8 mouse cellular contexts compared by ENCODE assay signal in the genomic region with DNA sequence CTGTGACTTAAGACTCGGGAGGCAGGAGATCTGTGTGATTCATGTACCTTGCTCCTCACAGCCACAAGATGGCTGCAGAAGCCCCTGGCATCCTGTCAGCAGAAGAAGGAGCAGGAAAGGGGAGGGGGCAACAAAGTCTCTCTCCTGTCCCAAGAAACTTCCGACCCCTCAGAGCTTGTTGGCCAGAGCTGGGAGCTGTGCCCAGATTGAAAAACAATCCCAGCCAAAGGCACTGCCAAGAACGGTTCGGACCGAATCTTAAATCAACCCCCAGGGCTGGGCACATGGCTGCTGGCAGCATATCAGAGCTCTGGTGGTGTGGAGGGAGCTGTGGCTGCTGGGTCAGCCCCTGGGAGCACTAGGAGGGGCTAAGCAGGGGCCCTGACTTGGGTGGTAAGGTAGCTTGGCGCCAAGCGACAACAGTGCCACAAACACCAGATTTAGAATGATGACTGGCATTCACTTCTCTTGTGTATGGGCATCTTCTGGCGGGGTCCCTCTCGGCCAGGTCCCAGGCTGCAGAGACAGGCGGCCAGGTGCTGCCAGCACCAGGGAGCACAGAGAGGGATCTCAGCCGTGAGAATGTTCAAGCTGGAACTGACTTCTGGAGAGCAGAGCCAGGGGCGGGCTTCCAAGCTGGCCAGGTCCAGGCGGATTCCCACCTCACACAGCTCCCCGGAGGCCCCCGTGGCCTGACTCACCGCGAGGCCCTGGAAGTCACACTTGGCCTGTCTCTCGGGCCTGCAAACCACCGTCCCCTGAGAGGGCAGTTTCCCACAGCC. TPM values are rescaled to one million over a fixed set of nuclear protein-coding genes. Genes with fewer than 3 reads are reported as not detected.
A peak's percentile ranks its signal among the peaks of the same experiment; 100 is the strongest.
DNase-seq lines count a peak whose midpoint lies in the region; ATAC-seq and TF ChIP-seq lines count a peak whose summit lies in the region.

No protein-coding gene starts in this region.

- TF ChIP-seq EP300 in heart, adult 2 months (IDR thresholded peaks at IDR 0.05; ENCODE audit: insufficient read depth, low read depth, low read length), result no peak

- H3K27me3 ChIP-seq in heart, adult 2 months (ENCODE audit: control insufficient read depth, insufficient read depth, low read length), result no peaks in the 10 kb centered on the region
- H3K27me3 ChIP-seq in limb, embryonic 13.5 days, result peaks cover 8% of the 10 kb centered on the region; the same call in 1 of the 2 replicates

- TF ChIP-seq POLR2A in heart, adult 2 months (IDR thresholded peaks at IDR 0.05; ENCODE audit: insufficient read depth, low read depth, low read length), result no peak

- peak in 1 of 2 experiments; percentile 53 for DNase-seq in heart, adult 2 months
- no peak for DNase-seq in heart, postnatal 25 days (ENCODE audit: low spot score)
- peak; percentile 29 for DNase-seq in ovary, postnatal 10 days (ENCODE audit: low spot score)
- no peak for DNase-seq in ovary, adult 18-20 months (ENCODE audit: low spot score)
- peak; percentile 58 for DNase-seq in gastrocnemius, postnatal 14 days
- no peak for DNase-seq in retina, embryonic 14.5 days (ENCODE audit: low spot score)
- DNase-seq in frontal cortex, postnatal 25 days (ENCODE audit: low spot score in 2 of 2), result no peak

- peaks cover 2% of the 10 kb centered on the region for H3K4me1 ChIP-seq in heart, adult 2 months (ENCODE audit: control insufficient read depth, insufficient read depth, low read length)
- peaks cover 37% of the 10 kb centered on the region for H3K4me1 ChIP-seq in limb, embryonic 13.5 days

- no peak overlapping the region; the same call in 1 of the 2 replicates for H3K9ac ChIP-seq in heart, adult 2 months (ENCODE audit: low read depth, low read length)
- H3K9ac ChIP-seq in limb, embryonic 13.5 days, result 0 out of 2 replicates have a peak overlapping the region, but pooled peaks have one; percentile 36

- no peak overlapping the region for H3K4me2 ChIP-seq in limb, embryonic 13.5 days (replicated peaks)

- H3K79me2 ChIP-seq in heart, adult 2 months (replicated peaks; ENCODE audit: control insufficient read depth, insufficient read depth, low read length), result no peaks in the 10 kb centered on the region

- TF ChIP-seq CTCF in heart, adult 2 months (IDR thresholded peaks at IDR 0.05), result peak; percentile 31; the same call in 1 of the 2 replicates

- 25% methylated on average over 19 of the region's 19 CpGs for WGBS in heart, adult 2 months
- whole genome bisulfite sequencing in limb, embryonic 13.5 days, result 62% methylated on average over 19 of the region's 19 CpGs

- no peak overlapping the region for H3K4me3 ChIP-seq in heart, adult 2 months
- no peak overlapping the region for H3K4me3 ChIP-seq in limb, embryonic 13.5 days

- H3K27ac ChIP-seq in heart, adult 2 months, result no peak overlapping the region
- peak overlapping the region; percentile 63 for H3K27ac ChIP-seq in limb, embryonic 13.5 days

- no peak for ATAC-seq in limb, embryonic 13.5 days (ENCODE audit: low FRiP score, low read depth)

- no peaks in the 10 kb centered on the region for H3K9me3 ChIP-seq in limb, embryonic 13.5 days

- H3K36me3 ChIP-seq in heart, adult 2 months (ENCODE audit: control insufficient read depth, insufficient read depth, low read length), result no peaks in the 10 kb centered on the region
- peaks cover 33% of the 10 kb centered on the region for H3K36me3 ChIP-seq in limb, embryonic 13.5 days

- intact Hi-C loops in heart, adult 2 months (cut with DNase I), result no loop called here
- intact Hi-C loops in heart, postnatal 25 days (cut with DNase I), result no loop called here
- intact Hi-C loops in gastrocnemius, postnatal 14 days (cut with DNase I; ENCODE audit: low total_unique reads), result loop anchor here (10.0 kb wide), 1 partner anchor 47 kb away; a partner anchor contains a TSS

RNA-seq across cellular contexts. Expression of a gene that starts 8.5 kb away (rescaled TPM):
- total RNA-seq in heart, adult 2 months (2021), result 1 to 10 TPM; 7.4 to 8.1 TPM
- 13.7 and 14.9 TPM in 2 replicates for polyA plus RNA-seq in heart, adult 2 months (2012; rRNA removed)
- total RNA-seq in heart, postnatal 25 days (2021), result 10 to 100 TPM; 10.3 to 10.6 TPM
- total RNA-seq in gastrocnemius, postnatal 14 days (2021), result 1 to 10 TPM; 6.4 to 7.4 TPM
- 26.7 and 29.9 TPM in 2 replicates for polyA plus RNA-seq in limb, embryonic 13.5 days (2015; fragmentation: Nextera tagmentation; extraction: Ambion mirVana)

RNA-seq across cellular contexts. Expression of a gene that starts 28.9 kb away (rescaled TPM):
- total RNA-seq in heart, adult 2 months (2021), result 1 to 10 TPM; 8.1 to 8.6 TPM
- polyA plus RNA-seq in heart, adult 2 months (2012; rRNA removed), result 18.8 and 21.2 TPM in 2 replicates
- 1 to 10 TPM; 7.6 to 7.7 TPM for total RNA-seq in heart, postnatal 25 days (2021)
- 1 to 10 TPM; 5.4 TPM for total RNA-seq in gastrocnemius, postnatal 14 days (2021)
- polyA plus RNA-seq in limb, embryonic 13.5 days (2015; fragmentation: Nextera tagmentation; extraction: Ambion mirVana), result 29.0 and 30.3 TPM in 2 replicates

RNA-seq across cellular contexts. Expression of a gene that starts 39.3 kb away (rescaled TPM):
- not detected for total RNA-seq in heart, adult 2 months (2021)
- polyA plus RNA-seq in heart, adult 2 months (2012; rRNA removed), result 0.21 and 0.53 TPM in 2 replicates
- not detected for total RNA-seq in heart, postnatal 25 days (2021)
- not detected for total RNA-seq in gastrocnemius, postnatal 14 days (2021)
- polyA plus RNA-seq in limb, embryonic 13.5 days (2015; fragmentation: Nextera tagmentation; extraction: Ambion mirVana), result 24.2 and 26.6 TPM in 2 replicates

RNA-seq across cellular contexts. Expression of a gene that starts 45.1 kb away (rescaled TPM):
- total RNA-seq in heart, adult 2 months (2021), result under 1 TPM; 0.68 to 0.89 TPM
- 0.38 and 2.3 TPM in 2 replicates for polyA plus RNA-seq in heart, adult 2 months (2012; rRNA removed)
- total RNA-seq in heart, postnatal 25 days (2021), result under 1 TPM; 0.34 to 0.81 TPM
- 1 to 10 TPM; 1.5 to 1.9 TPM for total RNA-seq in gastrocnemius, postnatal 14 days (2021)
- polyA plus RNA-seq in limb, embryonic 13.5 days (2015; fragmentation: Nextera tagmentation; extraction: Ambion mirVana), result 83.3 and 85.0 TPM in 2 replicates

RNA-seq across cellular contexts. Expression of a gene that starts 58.7 kb away (rescaled TPM):
- total RNA-seq in heart, adult 2 months (2021), result 100 to 1,000 TPM; 111 to 118 TPM
- polyA plus RNA-seq in heart, adult 2 months (2012; rRNA removed), result 129 and 145 TPM in 2 replicates
- total RNA-seq in heart, postnatal 25 days (2021), result 100 to 1,000 TPM; 102 TPM
- total RNA-seq in gastrocnemius, postnatal 14 days (2021), result 100 to 1,000 TPM; 118 to 122 TPM
- polyA plus RNA-seq in limb, embryonic 13.5 days (2015; fragmentation: Nextera tagmentation; extraction: Ambion mirVana), result 139 and 148 TPM in 2 replicates

Comparison
In these comparisons a context has a peak if more than half of its experiments do, and no peak if none do; other contexts are left out.
1. DNase-seq: peak in ovary, postnatal 10 days (single experiment) and gastrocnemius, postnatal 14 days (single experiment); none in heart, postnatal 25 days (single experiment), ovary, adult 18-20 months (single experiment), retina, embryonic 14.5 days (single experiment) and frontal cortex, postnatal 25 days (0 of 2).